ENCODE assay signal across 8 mouse cellular contexts in genomic region chr6:94499897-94500623, GRCm38 (mm10). TPM values are rescaled to one million over a fixed set of nuclear protein-coding genes. Genes with fewer than 3 reads are reported as not detected.
A peak's percentile ranks its signal among the peaks of the same experiment; 100 is the strongest.
DNase-seq lines count a peak whose midpoint lies in the region; ATAC-seq and TF ChIP-seq lines count a peak whose summit lies in the region.

TSS of gene Slc25a26 (plus strand) at chr6:94500331.

- ATAC-seq in activated CD4-positive, CD25-positive, alpha-beta regulatory T cell, adult 4 months = peak; percentile 99
- ATAC-seq in megakaryocyte progenitor cell, adult 5-6 weeks (replicated peaks; ENCODE audit: poor library complexity) = peak; percentile 96

- peaks cover 4% of the 10 kb centered on the region; the same call in 1 of the 2 replicates for H3K4me1 ChIP-seq in cortical plate, adult 2 months (ENCODE audit: control insufficient read depth, insufficient read depth, low read length)

- TF ChIP-seq POLR2A in cortical plate, adult 2 months (IDR thresholded peaks at IDR 0.05; ENCODE audit: extremely low read depth, insufficient read depth, low read length) = peak; percentile 73; the same call in 1 of the 2 replicates

- DNase-seq in gastrocnemius, postnatal 10 days = peak; percentile 87
- peak; percentile 94 for DNase-seq in induced T-regulatory cell, adult 2 months (ENCODE audit: low read depth)
- peak; percentile 79 to 92 for DNase-seq in left cerebral cortex, adult 9 months (ENCODE audit: low spot score in 2 of 2)
- peak; percentile 90 for DNase-seq in right cerebral cortex, postnatal 14 days
- DNase-seq in urinary bladder, postnatal 36 days (ENCODE audit: low spot score in 2 of 2) = peak; percentile 83 to 87

- TF ChIP-seq CTCF in cortical plate, adult 2 months (IDR thresholded peaks at IDR 0.05; ENCODE audit: extremely low read depth, insufficient read depth, low read length) = no peak

- H3K27ac ChIP-seq in cortical plate, adult 2 months (ENCODE audit: insufficient read depth, low read length) = no peak within 1 kb of the TSS

- H3K4me3 ChIP-seq in cortical plate, adult 2 months (ENCODE audit: insufficient read depth, low read length) = peak within 1 kb of the TSS; percentile 65

RNA-seq across cellular contexts. Expression of gene Slc25a26, which starts in this region (rescaled TPM):
- 1 to 10 TPM; 2.6 to 3.8 TPM for polyA plus RNA-seq in activated CD4-positive, CD25-positive, alpha-beta regulatory T cell, adult 4 months (2017; shearing (Covaris generic))
- polyA plus RNA-seq in cortical plate, adult 2 months (2012; rRNA removed) = 21.2 and 24.3 TPM in 2 replicates
- total RNA-seq in gastrocnemius, postnatal 10 days (2021) = 10 to 100 TPM in 1 of 2 experiments, 1 to 10 TPM in 1; 8.4 to 10.4 TPM
- total RNA-seq in megakaryocyte progenitor cell, adult 5-6 weeks (2015) = 3.5 and 4.5 TPM in 2 replicates
- 6.5 and 6.6 TPM in 2 replicates for total RNA-seq in megakaryocyte progenitor cell, adult 5-6 weeks (2017)
